Mouse (Mus musculus) urinary bladder, postnatal 25 days (tissue): Measurements from ENCODE around the gene Arpc1b.
"Not testable (repeated sequence)": the region's sequence is repeated elsewhere in the genome, so short reads cannot be mapped to it uniquely, and the experiment has no call there.

Experiments
- DNase-seq: peaks from one replicate; pipeline ENCODE4 v3.0.0; 2022; ENCODE audit warnings: low spot score

Gene Arpc1b

GRCm38 (mm10) chr5:145114606-145115473 lies 825 bp downstream of the Arpc1b start:
- peak; percentile 63 for DNase-seq

GRCm38 (mm10) chr5:145115736-145116135 lies 1.7 kb downstream of the Arpc1b start:
- no peak for DNase-seq

GRCm38 (mm10) chr5:145116316-145116715 lies 2.3 kb downstream of the Arpc1b start:
- DNase-seq = peak; percentile 43

- peak; percentile 65 for DNase-seq
Measured at GRCm38 (mm10) chr5:145116916-145117315, 2.9 kb downstream of the Arpc1b start.

GRCm38 (mm10) chr5:145118005-145118404 lies 4.0 kb downstream of the Arpc1b start:
- DNase-seq = no peak

- no peak for DNase-seq
Measured at GRCm38 (mm10) chr5:145118461-145118860, 4.4 kb downstream of the Arpc1b start.

GRCm38 (mm10) chr5:145119385-145119784 lies 5.4 kb downstream of the Arpc1b start:
- no peak for DNase-seq

- no peak for DNase-seq
Measured at GRCm38 (mm10) chr5:145120921-145121320, 6.9 kb downstream of the Arpc1b start.

- no peak for DNase-seq
Measured at GRCm38 (mm10) chr5:145123396-145123795, 9.4 kb downstream of the Arpc1b start.

GRCm38 (mm10) chr5:145126580-145126979 lies 12.6 kb downstream of the Arpc1b start:
- DNase-seq = no peak

- no peak for DNase-seq
Measured at GRCm38 (mm10) chr5:145129124-145129523, 15.1 kb downstream of the Arpc1b start.

- not testable (repeated sequence) for DNase-seq
Measured at GRCm38 (mm10) chr5:145129773-145130172, 15.8 kb downstream of the Arpc1b start.

- no peak for DNase-seq
Measured at GRCm38 (mm10) chr5:145130191-145130590, 16.2 kb downstream of the Arpc1b start.

GRCm38 (mm10) chr5:145130995-145131394 lies 17.0 kb downstream of the Arpc1b start:
- no peak for DNase-seq

- DNase-seq = not testable (repeated sequence)
Measured at GRCm38 (mm10) chr5:145133275-145133674, 19.3 kb downstream of the Arpc1b start.

- no peak for DNase-seq
Measured at GRCm38 (mm10) chr5:145138836-145139235, 24.8 kb downstream of the Arpc1b start.

- peak; percentile 95 for DNase-seq
Measured at GRCm38 (mm10) chr5:145139571-145140519, 25.8 kb downstream of the Arpc1b start, which contains the start of the genes Pdap1 and Bud31. Gene Pdap1, minus strand, starts transcription at chr5:145140238. Gene Bud31, plus strand, starts transcription at chr5:145140362.

GRCm38 (mm10) chr5:145140611-145141010 lies 26.6 kb downstream of the Arpc1b start:
- no peak for DNase-seq

- no peak for DNase-seq
Measured at GRCm38 (mm10) chr5:145147748-145148147, 33.7 kb downstream of the Arpc1b start.

- no peak for DNase-seq
Measured at GRCm38 (mm10) chr5:145149294-145149693, 35.3 kb downstream of the Arpc1b start.

GRCm38 (mm10) chr5:145152690-145153089 lies 38.7 kb downstream of the Arpc1b start:
- DNase-seq = no peak

GRCm38 (mm10) chr5:145161361-145161760 lies 47.3 kb downstream of the Arpc1b start:
- DNase-seq = no peak
